In genomic region chr10:60279290-60279940, GRCm38 (mm10) we compare ENCODE assay signal across 8 mouse cellular contexts. TPM values are rescaled to one million over a fixed set of nuclear protein-coding genes. Genes with fewer than 3 reads are reported as not detected.
DNase-seq lines count a peak whose midpoint lies in the region; ATAC-seq lines count a peak whose summit lies in the region.

No protein-coding gene starts in this region.

- H3K9ac ChIP-seq in heart, embryonic 16.5 days (ENCODE audit: low read length), result peak overlapping the region; percentile 60
- peak overlapping the region; percentile 92 for H3K9ac ChIP-seq in midbrain, embryonic 13.5 days (replicated peaks)

- WGBS in heart, embryonic 16.5 days, result 63% methylated on average over 8 of the region's 8 CpGs
- 71% methylated on average over 8 of the region's 8 CpGs for WGBS in midbrain, embryonic 13.5 days

- peaks cover 54% of the 10 kb centered on the region for H3K4me1 ChIP-seq in heart, embryonic 16.5 days (ENCODE audit: control insufficient read depth, insufficient read depth, low read length)
- peaks cover 68% of the 10 kb centered on the region for H3K4me1 ChIP-seq in midbrain, embryonic 13.5 days (replicated peaks)

- H3K27ac ChIP-seq in heart, embryonic 16.5 days (ENCODE audit: low read length), result peak overlapping the region; percentile 32
- no peak overlapping the region for H3K27ac ChIP-seq in midbrain, embryonic 13.5 days

- H3K36me3 ChIP-seq in heart, embryonic 16.5 days (ENCODE audit: control insufficient read depth, insufficient read depth), result peaks cover 2% of the 10 kb centered on the region; the same call in 1 of the 2 replicates
- no peaks in the 10 kb centered on the region for H3K36me3 ChIP-seq in midbrain, embryonic 13.5 days

- no peak for ATAC-seq in heart, embryonic 16.5 days (replicated peaks; ENCODE audit: extremely low read depth, insufficient read depth, low FRiP score)
- no peak for ATAC-seq in midbrain, embryonic 13.5 days

- peak overlapping the region; percentile 65 for H3K4me3 ChIP-seq in heart, embryonic 16.5 days (ENCODE audit: low read length)
- peak overlapping the region; percentile 76 for H3K4me3 ChIP-seq in midbrain, embryonic 13.5 days (replicated peaks)

- H3K9me3 ChIP-seq in heart, embryonic 16.5 days (replicated peaks; ENCODE audit: control insufficient read depth, low read length), result no peaks in the 10 kb centered on the region
- H3K9me3 ChIP-seq in midbrain, embryonic 13.5 days, result no peaks in the 10 kb centered on the region

- intact Hi-C loops in heart, postnatal 10 days (cut with DNase I), result no loop called here
- intact Hi-C loops in left cerebral cortex, postnatal 14 days (cut with DNase I), result loop anchor here (2.0 kb wide), 1 partner anchor 35 kb away; no protein-coding TSS in a partner anchor

- DNase-seq in heart, postnatal 10 days, result no peak
- DNase-seq in T-cell, adult 2 months (ENCODE audit: low spot score), result peak; percentile 14
- peak; percentile 66 for DNase-seq in gonadal fat pad, adult 2 months (ENCODE audit: low read depth)
- no peak for DNase-seq in frontal cortex, adult 2 months (ENCODE audit: extremely low spot score in 1 of 2, low spot score in 1 of 2)
- no peak for DNase-seq in adrenal gland, adult 2 months
- DNase-seq in left cerebral cortex, postnatal 14 days (ENCODE audit: low spot score in 2 of 2), result no peak

- H3K4me2 ChIP-seq in heart, embryonic 16.5 days (ENCODE audit: low read depth, low read length), result peak overlapping the region; percentile 88
- H3K4me2 ChIP-seq in midbrain, embryonic 13.5 days (replicated peaks), result peak overlapping the region; percentile 92

- no peaks in the 10 kb centered on the region for H3K27me3 ChIP-seq in heart, embryonic 16.5 days (ENCODE audit: control insufficient read depth, insufficient read depth, low read length)
- no peaks in the 10 kb centered on the region for H3K27me3 ChIP-seq in midbrain, embryonic 13.5 days

RNA-seq across cellular contexts. Expression of gene Psap, which starts 2.0 kb away (rescaled TPM):
- 130 and 143 TPM in 2 replicates for polyA plus RNA-seq in heart, embryonic 16.5 days (2015; fragmentation: Nextera tagmentation; extraction: Ambion mirVana)
- 100 to 1,000 TPM; 806 to 812 TPM for total RNA-seq in heart, postnatal 10 days (2021)
- 1,616 and 1,617 TPM in 2 replicates for polyA plus RNA-seq in gonadal fat pad, adult 2 months (2012; rRNA removed)
- 126 and 154 TPM in 2 replicates for polyA plus RNA-seq in midbrain, embryonic 13.5 days (2015; fragmentation: Nextera tagmentation; extraction: Ambion mirVana)
- 1,752 and 1,773 TPM in 2 replicates for polyA plus RNA-seq in frontal cortex, adult 2 months (2012; rRNA removed)
- total RNA-seq in adrenal gland, adult 2 months (2021), result 1,000 to 10,000 TPM; 1,081 to 1,299 TPM
- polyA plus RNA-seq in adrenal gland, adult 2 months (2012; rRNA removed), result 1,236 and 1,342 TPM in 2 replicates
- 1,000 to 10,000 TPM; 1,462 to 1,465 TPM for total RNA-seq in left cerebral cortex, postnatal 14 days (2021)

Comparison
In these comparisons a context has a peak if more than half of its experiments do, and no peak if none do; other contexts are left out.
1. DNase-seq: peak in T-cell, adult 2 months (single experiment) and gonadal fat pad, adult 2 months (single experiment); none in heart, postnatal 10 days (0 of 2), frontal cortex, adult 2 months (0 of 2), adrenal gland, adult 2 months (single experiment) and left cerebral cortex, postnatal 14 days (0 of 2).